Mouse (Mus musculus): Measurements from ENCODE around the gene 4930438A08Rik. TPM values are rescaled to one million over a fixed set of nuclear protein-coding genes. Genes with fewer than 3 reads are reported as not detected.

Gene 4930438A08Rik
- polyA plus RNA-seq, 1 experiment: not detected

DNA sequence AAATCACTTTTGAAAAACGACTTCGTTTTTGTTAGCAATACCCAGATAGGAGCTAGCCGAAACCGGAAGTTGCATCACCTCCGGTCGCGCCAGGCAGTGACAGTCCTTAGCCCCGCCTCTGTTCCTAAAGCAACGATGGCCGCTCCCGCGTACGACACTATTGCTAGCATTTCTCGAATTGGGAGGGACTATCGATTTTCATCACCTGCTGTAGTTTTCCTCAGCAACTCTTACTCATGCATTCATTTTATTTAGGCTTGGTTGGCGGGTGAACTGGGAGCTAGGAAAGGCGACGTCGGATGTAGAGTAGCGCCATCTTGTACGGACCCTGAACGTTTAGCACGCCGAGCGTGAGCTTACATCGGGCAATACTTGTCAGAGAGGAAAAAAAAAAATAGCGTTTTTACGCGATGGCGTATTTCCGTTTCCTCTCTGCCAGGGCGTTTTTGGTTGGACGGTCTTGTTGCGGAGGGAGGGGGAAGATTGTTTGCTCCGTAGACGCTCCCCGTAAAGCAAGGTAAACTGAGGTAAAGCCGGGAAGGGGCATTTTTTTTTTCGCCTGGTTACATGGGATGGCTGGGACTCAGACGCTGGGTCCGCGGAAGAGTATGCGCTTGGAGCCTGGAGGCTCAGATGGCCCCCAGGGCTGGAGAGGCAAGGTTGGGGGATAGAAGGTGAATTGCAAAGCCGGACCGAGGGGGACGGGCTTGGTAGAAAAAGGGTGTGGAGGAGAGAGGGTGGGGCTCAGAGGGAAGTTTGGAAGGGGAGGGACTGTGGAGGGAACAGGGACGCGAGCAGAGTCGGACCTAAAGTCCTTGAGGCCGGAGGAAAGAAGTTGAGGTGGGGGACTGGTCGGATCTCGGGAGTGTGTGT is 55.9 kb downstream of the 4930438A08Rik start, which contains the start of the genes Zfp672 and Sh3bp5l:
Zfp672 (minus strand) TSS at position 64 of the 873 bp plus-strand sequence.
Sh3bp5l (plus strand) TSS at position 449 of the 873 bp plus-strand sequence.
- DNase-seq: peak; percentile 94
- Histone ChIP-seq H3K4me3 (replicated peaks; ENCODE audit: insufficient read depth, low read depth, low read length) (peak within 1 kb of the TSS; percentile 100), H3K27ac (ENCODE audit: insufficient read depth, low read length) (peak within 1 kb of the TSS; percentile 92), H3K27me3 (ENCODE audit: control insufficient read depth, insufficient read depth, low read length) (no peaks in the 10 kb centered on the region), H3K4me1 (ENCODE audit: control insufficient read depth, insufficient read depth, low read length) (peaks cover 20% of the 10 kb centered on the region)
- under 1% methylated on average over 52 of the region's 52 CpGs for WGBS
- TF ChIP-seq POLR2A (IDR thresholded peaks at IDR 0.05; ENCODE audit: borderline replicate concordance, insufficient read depth, low read length) (peak; percentile 59; the same call in 1 of the 2 replicates), CTCF (IDR thresholded peaks at IDR 0.05; ENCODE audit: borderline replicate concordance, insufficient read depth, low read depth, low read length) (no peak)

DNA sequence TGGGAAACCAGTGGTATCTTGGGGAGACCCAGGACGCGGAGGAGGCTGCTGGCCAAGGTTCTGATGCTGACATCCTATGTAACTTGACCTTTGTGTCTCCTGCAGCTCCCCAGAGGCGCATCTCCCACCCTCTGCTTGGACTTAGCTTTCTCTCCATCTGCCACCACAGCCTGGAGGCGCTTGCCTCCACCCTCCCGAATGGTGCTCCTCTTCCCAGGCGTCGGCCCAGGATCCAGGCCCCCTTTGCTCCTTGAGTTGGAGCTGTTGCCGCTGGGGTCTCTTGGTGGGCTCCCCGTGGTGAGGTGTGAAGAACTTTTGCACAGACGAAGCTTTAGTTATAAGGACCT is 56.5 kb downstream of the 4930438A08Rik start:
- TF ChIP-seq POLR2A (IDR thresholded peaks at IDR 0.05; ENCODE audit: borderline replicate concordance, insufficient read depth, low read length) (no peak), CTCF (IDR thresholded peaks at IDR 0.05; ENCODE audit: borderline replicate concordance, insufficient read depth, low read depth, low read length) (no peak)
- DNase-seq: no peak
- Histone ChIP-seq H3K27ac (ENCODE audit: insufficient read depth, low read length) (no peak overlapping the region), H3K4me3 (replicated peaks; ENCODE audit: insufficient read depth, low read depth, low read length) (peak overlapping the region; percentile 100), H3K27me3 (ENCODE audit: control insufficient read depth, insufficient read depth, low read length) (no peaks in the 10 kb centered on the region), H3K4me1 (ENCODE audit: control insufficient read depth, insufficient read depth, low read length) (peaks cover 20% of the 10 kb centered on the region)
- 7% methylated on average over 10 of the region's 10 CpGs for WGBS

DNA sequence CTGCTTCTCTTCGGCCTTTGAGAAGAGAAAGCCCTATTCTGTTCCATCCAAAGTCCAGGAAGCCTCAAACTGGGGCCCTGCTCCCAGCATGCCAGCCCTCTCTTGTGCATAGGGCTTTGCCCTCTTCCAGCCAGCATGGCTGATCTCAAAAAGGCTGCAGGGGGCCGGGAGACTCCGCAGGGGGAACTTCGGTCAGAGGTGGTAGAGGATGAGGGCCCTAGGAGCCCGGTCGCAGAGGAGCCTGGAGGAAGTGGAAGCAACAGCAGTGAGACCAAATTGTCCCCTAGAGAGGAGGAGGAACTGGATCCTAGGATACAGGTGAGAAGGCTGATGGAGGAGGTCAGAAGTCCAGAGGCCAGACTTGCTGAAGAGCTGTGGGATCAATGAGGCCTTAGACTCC is 56.9 kb downstream of the 4930438A08Rik start:
- WGBS: 76% methylated on average over 6 of the region's 6 CpGs
- no peak for TF ChIP-seq POLR2A (IDR thresholded peaks at IDR 0.05; ENCODE audit: borderline replicate concordance, insufficient read depth, low read length)
- TF ChIP-seq CTCF (IDR thresholded peaks at IDR 0.05; ENCODE audit: borderline replicate concordance, insufficient read depth, low read depth, low read length): no peak
- H3K4me3 ChIP-seq (replicated peaks; ENCODE audit: insufficient read depth, low read depth, low read length): peak overlapping the region; percentile 100
- DNase-seq: no peak
- no peaks in the 10 kb centered on the region for H3K27me3 ChIP-seq (ENCODE audit: control insufficient read depth, insufficient read depth, low read length)
- H3K4me1 ChIP-seq (ENCODE audit: control insufficient read depth, insufficient read depth, low read length): peaks cover 20% of the 10 kb centered on the region
- no peak overlapping the region for H3K27ac ChIP-seq (ENCODE audit: insufficient read depth, low read length)

DNA sequence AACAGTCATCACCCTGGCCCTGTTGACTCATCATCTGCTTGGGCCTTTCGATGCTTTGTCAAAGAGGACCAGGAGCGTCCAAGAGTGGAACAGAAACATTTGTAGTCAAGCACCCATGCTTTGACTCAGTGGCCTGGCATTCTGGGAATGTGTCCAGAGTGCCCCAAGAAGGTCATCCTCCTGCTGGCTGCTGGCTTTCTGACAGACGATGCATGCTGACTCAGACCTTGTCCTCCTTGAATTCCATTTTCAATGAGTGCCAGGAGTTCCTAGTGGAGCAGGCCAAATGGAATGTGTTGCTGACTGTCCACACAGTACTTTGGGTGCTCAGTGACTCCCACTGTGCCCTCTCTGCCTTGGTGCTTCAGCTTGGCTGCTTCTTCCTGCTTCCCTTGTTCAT is 60.1 kb downstream of the 4930438A08Rik start:
- no peak for TF ChIP-seq CTCF (IDR thresholded peaks at IDR 0.05; ENCODE audit: borderline replicate concordance, insufficient read depth, low read depth, low read length)
- no peak for TF ChIP-seq POLR2A (IDR thresholded peaks at IDR 0.05; ENCODE audit: borderline replicate concordance, insufficient read depth, low read length)
- no peaks in the 10 kb centered on the region for H3K27me3 ChIP-seq (ENCODE audit: control insufficient read depth, insufficient read depth, low read length)
- no peak overlapping the region for H3K27ac ChIP-seq (ENCODE audit: insufficient read depth, low read length)
- H3K4me1 ChIP-seq (ENCODE audit: control insufficient read depth, insufficient read depth, low read length): peaks cover 17% of the 10 kb centered on the region
- DNase-seq: peak; percentile 52 to 75
- no peak overlapping the region for H3K4me3 ChIP-seq (replicated peaks; ENCODE audit: insufficient read depth, low read depth, low read length)
- 5% methylated on average over 3 of the region's 3 CpGs for WGBS

Other genes starting within 250 kb of the 4930438A08Rik start
- gene Gm12248, start 181.7 kb upstream of the 4930438A08Rik start, polyA plus RNA-seq (2012; rRNA removed): not detected in 2 replicates
- gene Cnot8, start 170.6 kb upstream of the 4930438A08Rik start, polyA plus RNA-seq (2012; rRNA removed): 80.3 and 82.8 TPM in 2 replicates
- 8.7 and 9.1 TPM in 2 replicates for gene Gemin5, start 106.3 kb upstream of the 4930438A08Rik start, polyA plus RNA-seq (2012; rRNA removed)
- gene Mrpl22, start 103.1 kb upstream of the 4930438A08Rik start, polyA plus RNA-seq (2012; rRNA removed): 62.0 and 66.5 TPM in 2 replicates
- 3.3 and 4.9 TPM in 2 replicates for gene Igtp, start 75.2 kb upstream of the 4930438A08Rik start, polyA plus RNA-seq (2012; rRNA removed)
- gene Irgm2, start 75.2 kb upstream of the 4930438A08Rik start, polyA plus RNA-seq (2012; rRNA removed): 3.2 and 3.4 TPM in 2 replicates
- 74.5 and 81.1 TPM in 2 replicates for gene Zfp692, start 32.3 kb downstream of the 4930438A08Rik start, polyA plus RNA-seq (2012; rRNA removed)
- gene Zfp672, start 55.5 kb downstream of the 4930438A08Rik start, polyA plus RNA-seq (2012; rRNA removed): 45.5 and 45.9 TPM in 2 replicates
- gene Sh3bp5l, start 55.9 kb downstream of the 4930438A08Rik start, polyA plus RNA-seq (2012; rRNA removed): 63.3 and 64.5 TPM in 2 replicates
- 0.08 and 0.10 TPM in 2 replicates for gene Lypd8, start 104.2 kb downstream of the 4930438A08Rik start, polyA plus RNA-seq (2012; rRNA removed)
- gene 1810065E05Rik, start 146.3 kb downstream of the 4930438A08Rik start, polyA plus RNA-seq (2012; rRNA removed): not detected in 2 replicates
- gene Gm12253, start 157.8 kb downstream of the 4930438A08Rik start, polyA plus RNA-seq (2012; rRNA removed): not detected in 2 replicates
- gene Lypd9, start 178.1 kb downstream of the 4930438A08Rik start, polyA plus RNA-seq (2012; rRNA removed): not detected in 2 replicates
- not detected in 2 replicates for gene Olfr30, start 187.5 kb downstream of the 4930438A08Rik start, polyA plus RNA-seq (2012; rRNA removed)
- not detected in 2 replicates for gene Olfr332, start 217.8 kb downstream of the 4930438A08Rik start, polyA plus RNA-seq (2012; rRNA removed)
- not detected in 2 replicates for gene Olfr331, start 227.8 kb downstream of the 4930438A08Rik start, polyA plus RNA-seq (2012; rRNA removed)